Mouse (Mus musculus): ENCODE results near the gene Colgalt1.

Colgalt1 gene

GRCm38 (mm10) chr8:71577856-71578387, 32.9 kb upstream of the Colgalt1 start:
- no peaks in the 10 kb centered on the region for H3K27me3 ChIP-seq (ENCODE audit: control insufficient read depth, insufficient read depth, low read length, poor library complexity, severe bottlenecking)
- no peaks in the 10 kb centered on the region for H3K36me3 ChIP-seq (ENCODE audit: control insufficient read depth, insufficient read depth, low read length, poor library complexity, severe bottlenecking)
- DNase-seq (ENCODE audit: low read depth, low spot score), result no peak

- no peaks in the 10 kb centered on the region for H3K27me3 ChIP-seq (ENCODE audit: control insufficient read depth, insufficient read depth, low read length, poor library complexity, severe bottlenecking)
- H3K36me3 ChIP-seq (ENCODE audit: control insufficient read depth, insufficient read depth, low read length, poor library complexity, severe bottlenecking), result no peaks in the 10 kb centered on the region
- no peak for DNase-seq (ENCODE audit: low read depth, low spot score)
Measured at GRCm38 (mm10) chr8:71579009-71579408, 31.8 kb upstream of the Colgalt1 start.

- DNase-seq (ENCODE audit: low read depth, low spot score), result no peak
- Histone ChIP-seq H3K27me3 (ENCODE audit: control insufficient read depth, insufficient read depth, low read length, poor library complexity, severe bottlenecking) (no peaks in the 10 kb centered on the region), H3K36me3 (ENCODE audit: control insufficient read depth, insufficient read depth, low read length, poor library complexity, severe bottlenecking) (no peaks in the 10 kb centered on the region)
Measured at GRCm38 (mm10) chr8:71579476-71579875, 31.3 kb upstream of the Colgalt1 start.

- Histone ChIP-seq H3K27me3 (ENCODE audit: control insufficient read depth, insufficient read depth, low read length, poor library complexity, severe bottlenecking) (no peaks in the 10 kb centered on the region), H3K36me3 (ENCODE audit: control insufficient read depth, insufficient read depth, low read length, poor library complexity, severe bottlenecking) (no peaks in the 10 kb centered on the region)
- DNase-seq (ENCODE audit: low read depth, low spot score), result no peak
Measured at GRCm38 (mm10) chr8:71580201-71580600, 30.6 kb upstream of the Colgalt1 start.

- H3K27me3 ChIP-seq (ENCODE audit: control insufficient read depth, insufficient read depth, low read length, poor library complexity, severe bottlenecking), result no peaks in the 10 kb centered on the region
- H3K36me3 ChIP-seq (ENCODE audit: control insufficient read depth, insufficient read depth, low read length, poor library complexity, severe bottlenecking), result no peaks in the 10 kb centered on the region
- peak; percentile 52 for DNase-seq (ENCODE audit: low read depth, low spot score)
Measured at GRCm38 (mm10) chr8:71586891-71587290, 23.9 kb upstream of the Colgalt1 start.

- H3K36me3 ChIP-seq (ENCODE audit: control insufficient read depth, insufficient read depth, low read length, poor library complexity, severe bottlenecking), result no peaks in the 10 kb centered on the region
- no peaks in the 10 kb centered on the region for H3K27me3 ChIP-seq (ENCODE audit: control insufficient read depth, insufficient read depth, low read length, poor library complexity, severe bottlenecking)
- DNase-seq (ENCODE audit: low read depth, low spot score), result no peak
Measured at GRCm38 (mm10) chr8:71588762-71589161, 22.0 kb upstream of the Colgalt1 start.

- H3K36me3 ChIP-seq (ENCODE audit: control insufficient read depth, insufficient read depth, low read length, poor library complexity, severe bottlenecking), result no peaks in the 10 kb centered on the region
- DNase-seq (ENCODE audit: low read depth, low spot score), result no peak
Measured at GRCm38 (mm10) chr8:71591017-71591416, 19.8 kb upstream of the Colgalt1 start.

GRCm38 (mm10) chr8:71591471-71592373, 19.1 kb upstream of the Colgalt1 start, which contains the start of gene Pgls:
Gene Pgls, plus strand, starts transcription at chr8:71592176.
- Histone ChIP-seq H3K27me3 (ENCODE audit: control insufficient read depth, insufficient read depth, low read length, poor library complexity, severe bottlenecking) (no peaks in the 10 kb centered on the region), H3K36me3 (ENCODE audit: control insufficient read depth, insufficient read depth, low read length, poor library complexity, severe bottlenecking) (no peaks in the 10 kb centered on the region)
- peak; percentile 97 for DNase-seq (ENCODE audit: low read depth, low spot score)

More at GRCm38 (mm10) chr8:71591017-71591416, 19.8 kb upstream of the Colgalt1 start:
- no peaks in the 10 kb centered on the region for H3K27me3 ChIP-seq (ENCODE audit: control insufficient read depth, insufficient read depth, low read length, poor library complexity, severe bottlenecking)

- H3K36me3 ChIP-seq (ENCODE audit: control insufficient read depth, insufficient read depth, low read length, poor library complexity, severe bottlenecking), result no peaks in the 10 kb centered on the region
- DNase-seq (ENCODE audit: low read depth, low spot score), result peak; percentile 72
Measured at GRCm38 (mm10) chr8:71592374-71593170, 18.2 kb upstream of the Colgalt1 start.

GRCm38 (mm10) chr8:71593556-71594323, 17.1 kb upstream of the Colgalt1 start:
- no peak for DNase-seq (ENCODE audit: low read depth, low spot score)
- Histone ChIP-seq H3K36me3 (ENCODE audit: control insufficient read depth, insufficient read depth, low read length, poor library complexity, severe bottlenecking) (no peaks in the 10 kb centered on the region), H3K27me3 (ENCODE audit: control insufficient read depth, insufficient read depth, low read length, poor library complexity, severe bottlenecking) (no peaks in the 10 kb centered on the region)

More at GRCm38 (mm10) chr8:71592374-71593170, 18.2 kb upstream of the Colgalt1 start:
- H3K27me3 ChIP-seq (ENCODE audit: control insufficient read depth, insufficient read depth, low read length, poor library complexity, severe bottlenecking), result no peaks in the 10 kb centered on the region

GRCm38 (mm10) chr8:71594324-71594722, 16.5 kb upstream of the Colgalt1 start:
- no peak for DNase-seq (ENCODE audit: low read depth, low spot score)
- no peaks in the 10 kb centered on the region for H3K27me3 ChIP-seq (ENCODE audit: control insufficient read depth, insufficient read depth, low read length, poor library complexity, severe bottlenecking)
- H3K36me3 ChIP-seq (ENCODE audit: control insufficient read depth, insufficient read depth, low read length, poor library complexity, severe bottlenecking), result no peaks in the 10 kb centered on the region

- Histone ChIP-seq H3K36me3 (ENCODE audit: control insufficient read depth, insufficient read depth, low read length, poor library complexity, severe bottlenecking) (peaks cover 2% of the 10 kb centered on the region; the same call in 1 of the 2 replicates), H3K27me3 (ENCODE audit: control insufficient read depth, insufficient read depth, low read length, poor library complexity, severe bottlenecking) (no peaks in the 10 kb centered on the region)
- DNase-seq (ENCODE audit: low read depth, low spot score), result peak; percentile 92
Measured at GRCm38 (mm10) chr8:71595862-71596261, 14.9 kb upstream of the Colgalt1 start.

- Histone ChIP-seq H3K36me3 (ENCODE audit: control insufficient read depth, insufficient read depth, low read length, poor library complexity, severe bottlenecking) (peaks cover 2% of the 10 kb centered on the region; the same call in 1 of the 2 replicates), H3K27me3 (ENCODE audit: control insufficient read depth, insufficient read depth, low read length, poor library complexity, severe bottlenecking) (no peaks in the 10 kb centered on the region)
- DNase-seq (ENCODE audit: low read depth, low spot score), result peak; percentile 50
Measured at GRCm38 (mm10) chr8:71596384-71596783, 14.4 kb upstream of the Colgalt1 start.

GRCm38 (mm10) chr8:71596798-71597197, 14.0 kb upstream of the Colgalt1 start:
- DNase-seq (ENCODE audit: low read depth, low spot score), result peak; percentile 92
- Histone ChIP-seq H3K27me3 (ENCODE audit: control insufficient read depth, insufficient read depth, low read length, poor library complexity, severe bottlenecking) (no peaks in the 10 kb centered on the region), H3K36me3 (ENCODE audit: control insufficient read depth, insufficient read depth, low read length, poor library complexity, severe bottlenecking) (peaks cover 2% of the 10 kb centered on the region; the same call in 1 of the 2 replicates)
